Mouse (Mus musculus) heart, embryonic 12.5 days (tissue): ENCODE measurements at regions not wholly inside any gene's neighbourhood (a gene's known extent, or its start where the extent isn't known, plus 50 kb on each side); places are given as distances from the start of the nearest gene placed in this dataset.

Experiments used
- ATAC-seq: fragments of 200-750 bp; cut with Nextera tagmentation; 2 replicates; pipeline ENCODE4 v1.8.0; 2017; ENCODE audit warnings: moderate TSS enrichment, moderate library complexity; ENCODE audit not compliant: insufficient number of reproducible peaks, low FRiP score
- H3K27ac ChIP-seq: fragments of 300-500 bp; sonication (generic); 2 replicates; pipeline ENCODE4 v1.5.1; 2016; ENCODE audit warnings: mild to moderate bottlenecking, moderate library complexity; ENCODE audit not compliant: poor library complexity, severe bottlenecking
- H3K27me3 ChIP-seq: fragments of 300-500 bp; sonication (generic); replicated peaks from 2 replicates; pipeline ENCODE4 v1.6.1; 2016; ENCODE audit warnings: mild to moderate bottlenecking, moderate library complexity
- H3K36me3 ChIP-seq: fragments of 300-500 bp; sonication (generic); 2 replicates; pipeline ENCODE4 v1.6.1; 2016; ENCODE audit warnings: mild to moderate bottlenecking, moderate library complexity
- H3K4me1 ChIP-seq: fragments of 300-500 bp; sonication (generic); replicated peaks from 2 replicates; pipeline ENCODE4 v1.6.1; 2016; ENCODE audit warnings: mild to moderate bottlenecking
- H3K4me2 ChIP-seq: fragments of 300-500 bp; sonication (generic); 2 replicates; pipeline ENCODE4 v1.6.1; 2016; ENCODE audit warnings: mild to moderate bottlenecking, moderate library complexity
- H3K4me3 ChIP-seq: fragments of 300-500 bp; sonication (generic); 2 replicates; pipeline ENCODE4 v1.5.1; 2016; ENCODE audit warnings: mild to moderate bottlenecking
- H3K9ac ChIP-seq: fragments of 300-500 bp; sonication (generic); 2 replicates; pipeline ENCODE4 v1.6.1; 2016; ENCODE audit warnings: mild to moderate bottlenecking, moderate library complexity
- H3K9me3 ChIP-seq: fragments of 300-500 bp; sonication (generic); replicated peaks from 2 replicates; pipeline ENCODE4 v1.6.1; 2016; ENCODE audit warnings: mild to moderate bottlenecking, moderate library complexity
- WGBS: fragments of 180-500 bp; shearing (Covaris S2); methylation state at CpG from one replicate; pipeline ENCODE4 v1.1.7; 2016; 5-methylcytosine and 5-hydroxymethylcytosine counted together

DNA sequence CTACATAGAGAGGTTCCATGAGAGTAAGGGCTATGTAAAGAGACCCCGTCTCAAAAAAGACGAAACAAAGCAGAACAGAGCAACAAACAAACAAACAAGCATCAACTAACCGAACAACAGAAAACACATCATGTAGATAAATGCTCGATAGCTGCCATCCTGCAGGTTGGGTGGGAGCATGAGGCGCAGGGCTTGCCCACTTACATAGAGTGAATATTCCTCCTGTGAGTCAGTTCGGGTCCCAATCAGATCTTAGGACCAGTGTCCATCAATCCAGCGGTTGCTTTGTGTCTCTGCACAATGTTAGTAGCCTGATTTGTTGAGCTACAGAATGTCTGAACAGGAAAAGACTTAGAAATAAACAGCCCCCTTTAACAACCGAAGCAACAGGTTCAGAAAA is 129.4 kb upstream of the Rcn1 start:
- no peaks in the 10 kb centered on the region for H3K36me3 ChIP-seq
- H3K4me2 ChIP-seq = no peak overlapping the region
- H3K4me1 ChIP-seq = no peaks in the 10 kb centered on the region
- no peaks in the 10 kb centered on the region for H3K9me3 ChIP-seq
- no peak for ATAC-seq
- no peak overlapping the region for H3K4me3 ChIP-seq
- no peak overlapping the region for H3K27ac ChIP-seq
- no peak overlapping the region for H3K9ac ChIP-seq
- 83% methylated on average over 8 of the region's 8 CpGs for WGBS
- H3K27me3 ChIP-seq = peaks cover 12% of the 10 kb centered on the region; the same call in 1 of the 2 replicates

DNA sequence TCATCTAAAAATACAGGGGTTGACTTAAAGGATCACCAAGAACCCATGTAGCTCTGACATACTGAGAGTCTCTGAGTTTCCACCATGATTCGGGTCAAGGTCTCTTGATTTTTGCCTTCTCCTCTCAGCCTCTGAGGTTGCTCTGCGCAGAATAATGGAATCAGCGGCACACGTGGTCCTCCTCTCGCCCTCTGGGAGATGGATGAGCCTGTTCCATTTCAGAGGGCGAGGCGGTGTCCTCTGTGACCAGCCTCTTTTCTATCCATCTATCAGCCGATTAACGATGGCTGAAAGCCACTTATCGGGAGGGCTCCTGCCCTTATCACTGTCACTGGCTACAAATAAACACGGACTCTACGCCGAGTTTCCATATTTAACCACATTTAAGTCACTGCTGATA is 124.6 kb upstream of the Pax6 start:
- Histone ChIP-seq H3K36me3 (no peaks in the 10 kb centered on the region), H3K9ac (no peak overlapping the region), H3K9me3 (no peaks in the 10 kb centered on the region), H3K4me1 (peaks cover 3% of the 10 kb centered on the region; the same call in 1 of the 2 replicates), H3K4me3 (0 out of 2 replicates have a peak overlapping the region, but pooled peaks have one; percentile 16), H3K27me3 (no peaks in the 10 kb centered on the region), H3K4me2 (peak overlapping the region; percentile 54), H3K27ac (no peak overlapping the region)
- no peak for ATAC-seq
- WGBS = 36% methylated on average over 13 of the region's 13 CpGs

DNA sequence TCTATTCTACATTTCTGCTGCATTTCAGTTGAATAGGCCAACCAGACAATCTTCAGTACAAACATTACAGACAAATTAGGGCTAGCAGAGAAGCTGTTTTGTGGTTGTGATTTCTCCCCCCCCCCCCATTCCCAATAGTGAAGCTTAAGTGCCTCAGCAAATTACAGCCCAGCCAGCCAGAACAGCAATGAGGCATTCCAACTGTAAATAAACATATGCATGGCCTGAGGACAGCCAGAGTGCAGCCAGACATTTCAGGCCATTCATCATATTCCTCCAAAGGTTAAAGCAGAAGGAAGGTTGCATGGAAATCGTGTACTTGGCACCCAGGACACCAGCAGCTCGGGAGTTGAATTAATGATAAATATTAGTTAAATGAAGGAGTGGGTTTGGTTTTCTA is 116.6 kb upstream of the Pax6 start:
- Histone ChIP-seq H3K27ac (no peak overlapping the region), H3K4me3 (no peak overlapping the region), H3K9ac (no peak overlapping the region), H3K27me3 (no peaks in the 10 kb centered on the region), H3K9me3 (no peaks in the 10 kb centered on the region), H3K36me3 (no peaks in the 10 kb centered on the region), H3K4me1 (no peaks in the 10 kb centered on the region), H3K4me2 (no peak overlapping the region)
- ATAC-seq = no peak
- 65% methylated on average over 2 of the region's 2 CpGs for WGBS

DNA sequence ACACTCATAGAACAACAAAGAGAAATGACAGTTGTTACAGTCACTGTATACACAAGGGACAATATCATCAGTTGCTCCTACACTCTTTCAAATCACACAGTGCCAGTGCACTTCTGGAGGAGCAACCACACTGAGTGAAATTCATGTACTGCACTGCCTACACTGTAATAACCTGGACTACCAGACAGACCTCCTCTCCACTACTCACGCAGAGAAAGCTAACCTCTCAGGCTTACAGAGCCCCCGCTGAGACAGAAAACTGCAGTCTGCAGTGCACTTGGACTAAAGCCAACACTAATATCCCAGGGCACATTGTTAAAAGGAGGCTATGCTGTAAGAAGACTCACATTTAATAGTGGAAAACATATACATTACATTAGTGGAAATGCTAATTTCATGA is 81.9 kb upstream of the Pax6 start:
- Histone ChIP-seq H3K4me1 (0 out of 2 replicates have a peak, but pooled peaks cover 4% of the 10 kb centered on the region), H3K4me2 (no peak overlapping the region), H3K36me3 (no peaks in the 10 kb centered on the region), H3K4me3 (no peak overlapping the region), H3K9ac (no peak overlapping the region), H3K27ac (no peak overlapping the region), H3K27me3 (no peaks in the 10 kb centered on the region), H3K9me3 (no peaks in the 10 kb centered on the region)
- WGBS = 12% methylated on average over 2 of the region's 2 CpGs
- ATAC-seq = peak; percentile 61; the same call in 1 of the 2 replicates

DNA sequence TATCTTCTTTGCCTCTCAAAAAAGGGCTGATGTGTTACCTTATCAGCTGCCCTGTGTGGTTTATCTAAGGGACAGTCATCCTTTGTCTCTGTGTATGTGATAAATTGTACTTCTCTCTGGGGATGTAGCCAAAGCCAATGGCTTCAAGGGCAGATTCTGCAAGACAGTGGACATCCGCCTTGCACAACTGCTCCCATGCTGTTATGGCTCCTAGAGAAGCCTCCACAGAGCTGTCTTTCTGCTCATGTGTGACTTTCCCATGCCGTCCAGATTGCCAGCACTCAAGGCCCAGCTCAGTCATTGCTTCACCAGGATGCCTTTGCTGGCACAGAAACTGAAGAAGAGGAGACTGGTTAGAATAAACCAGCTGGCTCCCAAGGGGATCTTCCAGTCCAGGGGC is 74.6 kb upstream of the Pax6 start:
- H3K27me3 ChIP-seq = no peaks in the 10 kb centered on the region
- WGBS = 65% methylated on average over 2 of the region's 2 CpGs
- H3K36me3 ChIP-seq = no peaks in the 10 kb centered on the region
- H3K4me2 ChIP-seq = no peak overlapping the region
- H3K9ac ChIP-seq = no peak overlapping the region
- no peak overlapping the region for H3K27ac ChIP-seq
- no peaks in the 10 kb centered on the region for H3K9me3 ChIP-seq
- H3K4me3 ChIP-seq = no peak overlapping the region
- H3K4me1 ChIP-seq = no peaks in the 10 kb centered on the region
- no peak for ATAC-seq

DNA sequence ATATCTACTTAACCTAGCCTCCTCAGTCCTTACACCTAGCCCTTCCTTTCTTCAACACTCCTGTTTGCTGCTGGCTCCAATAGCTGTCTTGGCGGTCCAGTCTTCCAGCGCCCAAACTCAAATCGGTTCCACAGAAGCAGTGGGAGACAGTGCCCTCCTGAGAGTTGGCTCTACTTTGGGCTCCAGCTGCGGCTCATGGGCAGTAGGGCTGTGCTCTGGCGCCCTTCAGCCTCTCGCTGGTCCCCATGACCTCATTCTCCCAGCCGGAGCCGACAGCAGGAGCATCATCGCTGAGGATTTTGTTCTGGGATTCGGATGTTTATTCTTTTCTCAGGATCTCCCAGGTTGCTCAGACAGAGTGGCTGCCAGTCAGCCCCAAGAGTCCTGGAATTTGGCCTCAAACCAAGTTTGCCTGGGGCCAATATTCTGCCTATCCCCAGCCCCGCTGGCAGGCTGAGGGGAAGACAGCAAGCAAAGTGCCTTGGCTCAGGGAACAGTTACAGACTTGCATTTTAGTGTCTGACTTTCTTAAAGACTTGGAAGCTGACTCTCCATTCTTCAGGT is 64.1 kb upstream of the Pax6 start:
- Histone ChIP-seq H3K27me3 (peaks cover 13% of the 10 kb centered on the region; the same call in 1 of the 2 replicates), H3K9me3 (no peaks in the 10 kb centered on the region), H3K9ac (no peak overlapping the region), H3K4me1 (no peaks in the 10 kb centered on the region; the same call in 1 of the 2 replicates), H3K4me2 (no peak overlapping the region), H3K36me3 (no peaks in the 10 kb centered on the region), H3K4me3 (no peak overlapping the region), H3K27ac (no peak overlapping the region)
- ATAC-seq = no peak
- 47% methylated on average over 11 of the region's 11 CpGs for WGBS

DNA sequence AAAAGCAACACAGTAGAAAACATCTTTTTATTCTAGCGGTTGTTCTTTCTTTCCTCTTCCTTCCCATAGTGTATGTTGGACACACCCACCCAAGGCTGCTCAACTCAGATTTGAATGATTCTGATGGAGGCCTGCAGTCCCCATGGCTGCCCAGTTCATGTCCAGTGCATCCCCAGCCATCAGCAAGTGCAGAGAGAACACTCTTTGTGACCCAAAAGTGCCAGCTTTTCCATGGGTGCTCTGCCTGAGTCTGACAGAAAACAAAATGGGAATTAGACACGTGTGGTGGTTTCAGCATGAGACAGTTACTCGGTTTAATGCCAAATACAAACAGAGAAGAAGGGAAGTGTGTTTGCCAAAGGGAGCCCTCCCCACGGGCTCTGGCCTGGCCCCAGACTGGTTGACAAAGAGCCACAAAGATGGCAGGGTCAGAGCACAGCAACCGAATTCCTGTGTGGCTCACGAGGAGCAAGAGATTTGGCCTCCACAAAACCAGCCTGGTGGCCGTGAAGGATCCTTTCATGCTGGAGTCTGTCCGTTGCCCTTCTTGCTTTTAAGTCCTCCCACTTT is 60.6 kb upstream of the Pax6 start:
- Histone ChIP-seq H3K27ac (no peak overlapping the region), H3K9ac (no peak overlapping the region), H3K36me3 (no peaks in the 10 kb centered on the region), H3K27me3 (peaks cover 9% of the 10 kb centered on the region), H3K9me3 (no peaks in the 10 kb centered on the region), H3K4me1 (peaks cover 15% of the 10 kb centered on the region), H3K4me3 (no peak overlapping the region), H3K4me2 (no peak overlapping the region)
- 64% methylated on average over 8 of the region's 8 CpGs for WGBS
- no peak for ATAC-seq

DNA sequence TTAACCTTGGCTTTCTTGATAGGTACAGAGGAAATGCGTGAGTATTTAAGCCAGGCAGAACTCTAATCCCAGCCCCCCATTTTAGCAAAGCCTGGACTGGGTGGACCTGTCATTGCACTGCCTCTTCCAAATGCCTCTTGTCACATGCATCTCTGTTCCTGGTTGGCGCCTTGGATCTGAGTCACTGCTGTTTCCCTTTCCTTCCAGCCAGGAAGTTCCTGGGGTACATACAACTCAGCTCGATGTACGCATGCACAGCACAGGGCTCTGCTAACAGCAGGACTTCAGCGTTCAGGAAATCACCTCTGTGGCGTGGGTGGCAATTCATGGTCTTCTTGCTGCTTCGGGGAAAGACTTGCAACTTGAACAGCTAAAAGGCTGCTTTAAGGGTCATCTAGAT is 59.9 kb upstream of the Pax6 start:
- Histone ChIP-seq H3K27ac (no peak overlapping the region), H3K4me3 (no peak overlapping the region), H3K36me3 (no peaks in the 10 kb centered on the region), H3K27me3 (peaks cover 13% of the 10 kb centered on the region), H3K9me3 (no peaks in the 10 kb centered on the region), H3K4me1 (peaks cover 15% of the 10 kb centered on the region), H3K4me2 (no peak overlapping the region), H3K9ac (no peak overlapping the region)
- no peak for ATAC-seq
- WGBS = 56% methylated on average over 7 of the region's 7 CpGs

DNA sequence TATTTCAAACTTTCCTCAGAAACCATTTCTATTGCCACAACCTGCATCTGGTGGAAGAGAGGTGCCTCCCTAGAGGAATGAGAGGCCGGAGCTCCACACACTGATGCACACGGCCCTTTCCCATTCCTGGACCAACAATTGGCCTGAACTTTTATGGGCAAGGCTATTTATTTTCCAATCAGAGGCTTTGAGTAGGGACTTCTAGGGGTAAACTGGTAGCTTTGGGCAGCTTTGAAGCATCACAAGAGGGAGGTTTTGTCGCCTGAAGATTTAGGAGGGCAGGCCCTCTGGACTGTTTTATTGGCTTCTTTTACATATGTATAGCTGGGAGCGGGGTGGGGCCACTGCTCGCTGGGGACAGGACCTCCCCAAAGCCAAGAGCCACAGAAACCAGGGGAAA is 57.7 kb upstream of the Pax6 start:
- no peak for ATAC-seq
- no peak overlapping the region for H3K9ac ChIP-seq

DNA sequence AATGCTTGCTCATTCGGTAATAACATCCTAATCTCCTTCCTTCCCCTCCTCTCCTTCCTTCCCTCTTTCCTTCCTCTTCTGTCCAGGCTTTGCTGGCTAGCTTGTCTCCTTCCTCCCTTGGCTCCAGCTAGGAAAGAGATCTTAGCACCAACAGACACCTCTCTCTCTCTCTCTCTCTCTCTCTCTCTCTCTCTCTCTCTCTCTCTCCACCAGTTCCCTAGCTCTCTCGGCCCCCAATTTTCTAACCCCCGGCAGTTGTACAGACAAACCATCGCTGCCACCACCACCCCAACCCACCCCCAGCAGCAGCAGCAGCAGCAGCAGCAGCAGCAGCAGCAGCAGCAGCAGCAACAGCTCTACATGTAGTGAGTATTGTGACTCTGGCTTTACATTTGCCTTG is 57.0 kb upstream of the Pax6 start:
- H3K4me1 ChIP-seq = peaks cover 15% of the 10 kb centered on the region
- ATAC-seq = no peak
- H3K36me3 ChIP-seq = no peaks in the 10 kb centered on the region
- no peak overlapping the region for H3K9ac ChIP-seq
- H3K9me3 ChIP-seq = no peaks in the 10 kb centered on the region
- 21% methylated on average over 4 of the region's 4 CpGs for WGBS
- peak overlapping the region; percentile 63 for H3K4me2 ChIP-seq
- H3K27ac ChIP-seq = no peak overlapping the region
- H3K4me3 ChIP-seq = no peak overlapping the region
- peaks cover 5% of the 10 kb centered on the region; the same call in 1 of the 2 replicates for H3K27me3 ChIP-seq

More for the DNA sequence above, 57.7 kb upstream of the Pax6 start:
- Histone ChIP-seq H3K27ac (no peak overlapping the region), H3K36me3 (no peaks in the 10 kb centered on the region), H3K27me3 (peaks cover 10% of the 10 kb centered on the region), H3K9me3 (no peaks in the 10 kb centered on the region), H3K4me2 (no peak overlapping the region), H3K4me1 (peaks cover 15% of the 10 kb centered on the region), H3K4me3 (no peak overlapping the region)
- 75% methylated on average over 5 of the region's 5 CpGs for WGBS

DNA sequence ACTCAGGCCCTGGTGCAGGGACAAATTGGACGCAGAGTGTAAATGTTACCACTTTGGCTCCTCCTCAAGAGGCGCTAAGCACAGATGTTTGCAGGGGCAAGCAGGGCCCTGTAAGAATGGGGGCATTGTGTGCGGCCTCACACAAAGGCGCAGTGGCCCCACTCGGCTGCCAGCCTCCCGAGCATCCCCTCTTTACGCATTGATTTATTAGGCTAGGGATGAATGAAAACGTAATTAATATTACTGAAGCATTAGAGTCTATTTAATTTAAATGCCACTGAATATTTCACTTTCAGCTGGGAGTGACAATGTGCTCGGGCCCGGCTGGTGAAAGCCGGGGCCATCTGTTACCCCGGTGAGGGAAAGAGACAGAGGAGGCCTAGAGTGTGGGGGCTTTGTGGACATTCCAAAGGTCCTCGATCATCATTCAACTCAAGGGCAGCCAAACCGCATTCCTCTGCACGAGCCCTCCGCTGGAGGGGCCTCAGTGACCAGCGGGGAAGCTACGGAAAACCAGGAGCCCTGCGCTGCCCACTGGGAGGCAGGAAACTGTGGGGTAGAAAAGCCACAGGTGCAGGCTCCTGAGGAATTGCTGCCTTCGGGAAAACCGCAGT is 56.5 kb upstream of the Pax6 start:
- Histone ChIP-seq H3K36me3 (no peaks in the 10 kb centered on the region), H3K4me3 (peak overlapping the region; percentile 26), H3K4me2 (peak overlapping the region; percentile 63), H3K9me3 (no peaks in the 10 kb centered on the region), H3K27me3 (peaks cover 5% of the 10 kb centered on the region; the same call in 1 of the 2 replicates), H3K4me1 (peaks cover 15% of the 10 kb centered on the region), H3K9ac (peak overlapping the region; percentile 40; the same call in 1 of the 2 replicates), H3K27ac (no peak overlapping the region)
- no peak for ATAC-seq
- WGBS = 10% methylated on average over 21 of the region's 21 CpGs
